Mouse (Mus musculus) hindbrain, embryonic 15.5 days (tissue): ENCODE measurements around the gene Cmc2. TPM values are rescaled to one million over a fixed set of nuclear protein-coding genes. Genes with fewer than 3 reads are reported as not detected.

ENCODE experiments used
- ATAC-seq: fragments of 200-750 bp; cut with Nextera tagmentation; 2 replicates; pipeline ENCODE4 v1.8.0; 2017; ENCODE audit warnings: low read depth, moderate number of reproducible peaks, moderate TSS enrichment; ENCODE audit not compliant: low FRiP score
- H3K27ac ChIP-seq: fragments of 300-500 bp; sonication (generic); replicated peaks from 2 replicates; pipeline ENCODE4 v1.5.1; 2015; ENCODE audit warnings: mild to moderate bottlenecking, inconsistent platforms
- H3K27me3 ChIP-seq: fragments of 300-500 bp; sonication (generic); 2 replicates; pipeline ENCODE4 v1.6.1; 2015; ENCODE audit warnings: control low read depth, inconsistent platforms
- H3K36me3 ChIP-seq: fragments of 300-500 bp; sonication (generic); 2 replicates; pipeline ENCODE4 v1.6.1; 2015; ENCODE audit warnings: control low read depth, inconsistent platforms
- H3K4me1 ChIP-seq: fragments of 300-500 bp; sonication (generic); replicated peaks from 2 replicates; pipeline ENCODE4 v1.6.1; 2015; ENCODE audit warnings: control low read depth, inconsistent platforms
- H3K4me2 ChIP-seq: fragments of 300-500 bp; sonication (generic); 2 replicates; pipeline ENCODE4 v1.6.1; 2015; ENCODE audit warnings: moderate library complexity, mild to moderate bottlenecking, inconsistent platforms
- H3K4me3 ChIP-seq: fragments of 300-500 bp; sonication (generic); 2 replicates; pipeline ENCODE4 v1.5.1; 2015; ENCODE audit warnings: mild to moderate bottlenecking, inconsistent platforms
- H3K9ac ChIP-seq: fragments of 300-500 bp; sonication (generic); 2 replicates; pipeline ENCODE4 v1.6.1; 2015; ENCODE audit warnings: inconsistent platforms
- H3K9me3 ChIP-seq: fragments of 300-500 bp; sonication (generic); 2 replicates; pipeline ENCODE4 v1.6.1; 2016; ENCODE audit warnings: control low read depth, inconsistent platforms
- WGBS: fragments of 180-500 bp; shearing (Covaris S2); methylation state at CpG from one replicate; pipeline ENCODE4 v1.1.7; 2015; 5-methylcytosine and 5-hydroxymethylcytosine counted together
- polyA plus RNA-seq: library from polyadenylated mRNA; unstranded; fragments of >200 nt; fragmentation: Nextera tagmentation; extraction: Ambion mirVana; gene quantifications from 2 replicates; pipeline ENCODE4 v1.2.1, GENCODE M21; 2015

The Cmc2 gene
- 28.3 and 35.3 TPM in 2 replicates for polyA plus RNA-seq

GRCm38 (mm10) chr8:116921337-116922059, at the start of gene Cmc2, which contains the start of gene Cenpn:
Gene Cmc2, minus strand, starts transcription at chr8:116921455.
Gene Cenpn, plus strand, starts transcription at chr8:116921730.
- Histone ChIP-seq H3K4me3 (peak within 1 kb of the TSS; percentile 75), H3K9ac (peak within 1 kb of the TSS; percentile 71), H3K4me1 (peaks cover 11% of the 10 kb centered on the region), H3K27me3 (no peaks in the 10 kb centered on the region), H3K27ac (peak within 1 kb of the TSS; percentile 85), H3K36me3 (no peaks in the 10 kb centered on the region), H3K4me2 (peak within 1 kb of the TSS; percentile 83), H3K9me3 (no peaks in the 10 kb centered on the region)
- under 1% methylated on average over 57 of the region's 57 CpGs for WGBS
- ATAC-seq = peak; percentile 96

- Histone ChIP-seq H3K27me3 (no peaks in the 10 kb centered on the region), H3K9ac (no peak overlapping the region), H3K27ac (no peak overlapping the region), H3K36me3 (no peaks in the 10 kb centered on the region), H3K4me3 (no peak overlapping the region), H3K4me2 (no peak overlapping the region), H3K4me1 (no peaks in the 10 kb centered on the region), H3K9me3 (no peaks in the 10 kb centered on the region)
- 89% methylated on average over 6 of the region's 6 CpGs for WGBS
- no peak for ATAC-seq
Measured at GRCm38 (mm10) chr8:116969531-116969930, 48.3 kb upstream of the Cmc2 start.

GRCm38 (mm10) chr8:116954415-116954814, 33.2 kb upstream of the Cmc2 start:
- no peaks in the 10 kb centered on the region for H3K27me3 ChIP-seq
- no peak for ATAC-seq
- WGBS = 93% methylated on average over 9 of the region's 9 CpGs
- no peak overlapping the region for H3K4me2 ChIP-seq
- H3K36me3 ChIP-seq = peaks cover 51% of the 10 kb centered on the region
- H3K4me1 ChIP-seq = no peaks in the 10 kb centered on the region
- H3K9ac ChIP-seq = no peak overlapping the region
- no peaks in the 10 kb centered on the region for H3K9me3 ChIP-seq
- no peak overlapping the region for H3K27ac ChIP-seq
- no peak overlapping the region for H3K4me3 ChIP-seq

GRCm38 (mm10) chr8:116952428-116952827, 31.2 kb upstream of the Cmc2 start:
- Histone ChIP-seq H3K9me3 (no peaks in the 10 kb centered on the region), H3K36me3 (peaks cover 40% of the 10 kb centered on the region), H3K27ac (no peak overlapping the region), H3K27me3 (no peaks in the 10 kb centered on the region), H3K4me2 (no peak overlapping the region), H3K4me3 (no peak overlapping the region), H3K9ac (no peak overlapping the region), H3K4me1 (no peaks in the 10 kb centered on the region)
- 94% methylated on average over 8 of the region's 8 CpGs for WGBS
- no peak for ATAC-seq

GRCm38 (mm10) chr8:116951778-116952177, 30.5 kb upstream of the Cmc2 start:
- Histone ChIP-seq H3K9me3 (no peaks in the 10 kb centered on the region), H3K36me3 (peaks cover 34% of the 10 kb centered on the region), H3K4me1 (no peaks in the 10 kb centered on the region), H3K27ac (no peak overlapping the region), H3K27me3 (no peaks in the 10 kb centered on the region), H3K9ac (no peak overlapping the region), H3K4me2 (no peak overlapping the region), H3K4me3 (no peak overlapping the region)
- no peak for ATAC-seq
- WGBS = 91% methylated on average over 2 of the region's 2 CpGs

- ATAC-seq = no peak
- WGBS = 78% methylated on average over 5 of the region's 5 CpGs
- Histone ChIP-seq H3K27ac (no peak overlapping the region), H3K4me2 (no peak overlapping the region), H3K4me1 (peaks cover 3% of the 10 kb centered on the region), H3K36me3 (peaks cover 30% of the 10 kb centered on the region), H3K9ac (no peak overlapping the region), H3K9me3 (no peaks in the 10 kb centered on the region), H3K4me3 (no peak overlapping the region), H3K27me3 (no peaks in the 10 kb centered on the region)
Measured at GRCm38 (mm10) chr8:116951369-116951768, 30.1 kb upstream of the Cmc2 start.

- no peaks in the 10 kb centered on the region for H3K9me3 ChIP-seq
- H3K27me3 ChIP-seq = no peaks in the 10 kb centered on the region
- no peak overlapping the region for H3K4me3 ChIP-seq
- ATAC-seq = no peak
- H3K4me2 ChIP-seq = no peak overlapping the region
- H3K4me1 ChIP-seq = peaks cover 31% of the 10 kb centered on the region
- 85% methylated on average over 7 of the region's 7 CpGs for WGBS
- H3K36me3 ChIP-seq = no peaks in the 10 kb centered on the region
- no peak overlapping the region for H3K27ac ChIP-seq
- H3K9ac ChIP-seq = no peak overlapping the region
Measured at GRCm38 (mm10) chr8:116947589-116947988, 26.3 kb upstream of the Cmc2 start.

- Histone ChIP-seq H3K4me3 (no peak overlapping the region), H3K27me3 (no peaks in the 10 kb centered on the region), H3K27ac (no peak overlapping the region), H3K9ac (no peak overlapping the region), H3K36me3 (no peaks in the 10 kb centered on the region), H3K4me1 (peaks cover 31% of the 10 kb centered on the region), H3K4me2 (no peak overlapping the region), H3K9me3 (no peaks in the 10 kb centered on the region)
- WGBS = 80% methylated on average over 6 of the region's 6 CpGs
- no peak for ATAC-seq
Measured at GRCm38 (mm10) chr8:116946851-116947250, 25.6 kb upstream of the Cmc2 start.

- WGBS = 78% methylated on average over 21 of the region's 21 CpGs
- Histone ChIP-seq H3K27ac (no peak overlapping the region), H3K4me1 (peaks cover 31% of the 10 kb centered on the region), H3K27me3 (no peaks in the 10 kb centered on the region), H3K4me3 (no peak overlapping the region), H3K9ac (no peak overlapping the region), H3K9me3 (no peaks in the 10 kb centered on the region), H3K4me2 (no peak overlapping the region), H3K36me3 (no peaks in the 10 kb centered on the region)
- no peak for ATAC-seq
Measured at GRCm38 (mm10) chr8:116946268-116946838, 25.1 kb upstream of the Cmc2 start.

- H3K9ac ChIP-seq = no peak overlapping the region
- no peak overlapping the region for H3K4me3 ChIP-seq
- WGBS = 92% methylated on average over 9 of the region's 9 CpGs
- H3K36me3 ChIP-seq = no peaks in the 10 kb centered on the region
- H3K4me1 ChIP-seq = peaks cover 31% of the 10 kb centered on the region
- H3K27me3 ChIP-seq = no peaks in the 10 kb centered on the region
- H3K27ac ChIP-seq = no peak overlapping the region
- ATAC-seq = no peak
- H3K9me3 ChIP-seq = no peaks in the 10 kb centered on the region
- H3K4me2 ChIP-seq = no peak overlapping the region
Measured at GRCm38 (mm10) chr8:116945169-116945910, 24.1 kb upstream of the Cmc2 start.

GRCm38 (mm10) chr8:116944385-116944696, 23.1 kb upstream of the Cmc2 start:
- Histone ChIP-seq H3K4me2 (peak overlapping the region; percentile 76), H3K27ac (no peak overlapping the region), H3K4me3 (peak overlapping the region; percentile 73), H3K4me1 (peaks cover 31% of the 10 kb centered on the region), H3K27me3 (no peaks in the 10 kb centered on the region), H3K9me3 (no peaks in the 10 kb centered on the region), H3K9ac (peak overlapping the region; percentile 87; the same call in 1 of the 2 replicates), H3K36me3 (no peaks in the 10 kb centered on the region)
- 15% methylated on average over 4 of the region's 4 CpGs for WGBS
- ATAC-seq = no peak
